Mouse (Mus musculus): Measurements from ENCODE around the gene Ngf. TPM values are rescaled to one million over a fixed set of nuclear protein-coding genes. Genes with fewer than 3 reads are reported as not detected.

The Ngf gene
- polyA plus RNA-seq, 1 experiment from 2014 or later = 0.33 TPM

DNA sequence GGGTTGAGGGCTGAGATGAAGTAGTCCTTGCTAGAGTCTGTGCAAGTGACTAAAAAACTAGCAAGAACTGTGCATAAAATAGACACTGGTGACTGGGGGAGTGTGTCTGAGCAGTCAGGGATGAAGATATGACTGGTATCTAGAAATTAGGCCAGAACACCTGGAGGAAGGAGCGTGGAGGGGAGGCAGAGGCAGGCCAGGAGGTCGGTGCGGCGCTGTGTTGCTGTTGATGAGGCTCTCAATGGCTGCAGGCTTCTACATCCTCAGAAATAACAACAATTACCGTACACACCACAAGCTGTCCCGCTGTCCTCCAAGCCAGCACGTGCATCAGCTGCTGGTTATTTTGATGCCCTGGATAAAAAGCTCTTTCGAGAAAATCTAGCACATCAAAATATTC, 2.6 kb upstream of the Ngf start:
- DNase-seq (ENCODE audit: low spot score, missing footprints) (no peak), ATAC-seq (ENCODE audit: low FRiP score) (no peak)
- 81% methylated on average over 8 of the region's 8 CpGs for WGBS
- Histone ChIP-seq H3K27me3 (ENCODE audit: control insufficient read depth, insufficient read depth, low read length) (peaks cover 30% of the 10 kb centered on the region), H3K27ac (ENCODE audit: low read depth, low read length) (no peak overlapping the region), H3K36me3 (ENCODE audit: control insufficient read depth, insufficient read depth, low read length) (no peaks in the 10 kb centered on the region), H3K9me3 (ENCODE audit: control insufficient read depth, low read length) (no peaks in the 10 kb centered on the region), H3K4me1 (ENCODE audit: control insufficient read depth, insufficient read depth, low read length) (no peaks in the 10 kb centered on the region), H3K4me2 (no peak overlapping the region), H3K9ac (ENCODE audit: low read length) (no peak overlapping the region), H3K4me3 (ENCODE audit: low read depth, low read length) (no peak overlapping the region)

DNA sequence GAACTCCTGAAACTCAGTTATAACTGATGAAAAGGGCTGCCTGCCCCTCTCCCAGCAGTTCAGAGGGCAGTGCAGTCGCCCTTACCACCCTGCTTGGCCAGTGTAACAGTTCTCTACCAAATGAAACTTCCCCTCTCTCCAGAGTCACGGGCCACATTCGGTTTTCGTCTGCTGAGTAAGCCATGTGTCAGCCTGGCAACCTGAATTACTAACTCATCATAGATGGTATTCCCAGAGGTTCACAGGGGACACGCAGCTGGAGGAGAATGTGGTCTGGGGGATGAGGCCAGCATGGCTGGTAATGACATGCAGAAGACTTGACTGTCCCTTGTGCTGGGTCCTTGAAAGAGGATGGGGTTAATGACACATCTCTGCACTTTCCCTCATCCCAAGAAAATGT, 1.5 kb downstream of the Ngf start:
- H3K27ac ChIP-seq (ENCODE audit: low read depth, low read length) = no peak overlapping the region
- DNase-seq (ENCODE audit: low spot score, missing footprints) (no peak), ATAC-seq (ENCODE audit: low FRiP score) (no peak)
- no peaks in the 10 kb centered on the region for H3K4me1 ChIP-seq (ENCODE audit: control insufficient read depth, insufficient read depth, low read length)
- H3K36me3 ChIP-seq (ENCODE audit: control insufficient read depth, insufficient read depth, low read length) = no peaks in the 10 kb centered on the region
- no peak overlapping the region for H3K4me3 ChIP-seq (ENCODE audit: low read depth, low read length)
- no peak overlapping the region for H3K9ac ChIP-seq (ENCODE audit: low read length)
- 79% methylated on average over 5 of the region's 5 CpGs for WGBS
- H3K9me3 ChIP-seq (ENCODE audit: control insufficient read depth, low read length) = no peaks in the 10 kb centered on the region
- peaks cover 30% of the 10 kb centered on the region for H3K27me3 ChIP-seq (ENCODE audit: control insufficient read depth, insufficient read depth, low read length)
- no peak overlapping the region for H3K4me2 ChIP-seq

DNA sequence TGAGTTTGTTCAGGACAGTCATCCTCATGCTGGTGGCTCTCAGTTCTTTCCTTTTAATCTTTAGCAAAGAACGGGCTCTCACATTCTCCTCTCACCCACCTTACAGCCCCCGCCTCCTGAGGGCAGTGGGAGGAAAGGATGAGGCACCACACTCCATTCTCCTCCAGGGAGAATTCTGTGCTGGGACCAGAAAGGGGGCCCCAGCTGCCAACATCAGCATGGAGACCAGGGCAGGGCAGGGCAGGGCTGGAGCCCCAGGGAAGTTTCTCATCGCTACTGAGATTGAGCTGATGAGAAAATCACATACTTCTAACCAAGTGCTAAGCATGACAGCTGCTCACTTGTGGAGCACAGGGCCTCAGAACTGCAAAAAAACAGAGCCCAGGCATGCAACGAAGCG, 2.1 kb downstream of the Ngf start:
- Histone ChIP-seq H3K9me3 (ENCODE audit: control insufficient read depth, low read length) (no peaks in the 10 kb centered on the region), H3K4me3 (ENCODE audit: low read depth, low read length) (no peak overlapping the region), H3K9ac (ENCODE audit: low read length) (no peak overlapping the region), H3K36me3 (ENCODE audit: control insufficient read depth, insufficient read depth, low read length) (no peaks in the 10 kb centered on the region), H3K4me1 (ENCODE audit: control insufficient read depth, insufficient read depth, low read length) (no peaks in the 10 kb centered on the region), H3K27ac (ENCODE audit: low read depth, low read length) (no peak overlapping the region), H3K27me3 (ENCODE audit: control insufficient read depth, insufficient read depth, low read length) (peaks cover 30% of the 10 kb centered on the region), H3K4me2 (no peak overlapping the region)
- no peak for DNase-seq (ENCODE audit: low spot score, missing footprints)
- 75% methylated on average over 5 of the region's 5 CpGs for WGBS
- no peak for ATAC-seq (ENCODE audit: low FRiP score)

DNA sequence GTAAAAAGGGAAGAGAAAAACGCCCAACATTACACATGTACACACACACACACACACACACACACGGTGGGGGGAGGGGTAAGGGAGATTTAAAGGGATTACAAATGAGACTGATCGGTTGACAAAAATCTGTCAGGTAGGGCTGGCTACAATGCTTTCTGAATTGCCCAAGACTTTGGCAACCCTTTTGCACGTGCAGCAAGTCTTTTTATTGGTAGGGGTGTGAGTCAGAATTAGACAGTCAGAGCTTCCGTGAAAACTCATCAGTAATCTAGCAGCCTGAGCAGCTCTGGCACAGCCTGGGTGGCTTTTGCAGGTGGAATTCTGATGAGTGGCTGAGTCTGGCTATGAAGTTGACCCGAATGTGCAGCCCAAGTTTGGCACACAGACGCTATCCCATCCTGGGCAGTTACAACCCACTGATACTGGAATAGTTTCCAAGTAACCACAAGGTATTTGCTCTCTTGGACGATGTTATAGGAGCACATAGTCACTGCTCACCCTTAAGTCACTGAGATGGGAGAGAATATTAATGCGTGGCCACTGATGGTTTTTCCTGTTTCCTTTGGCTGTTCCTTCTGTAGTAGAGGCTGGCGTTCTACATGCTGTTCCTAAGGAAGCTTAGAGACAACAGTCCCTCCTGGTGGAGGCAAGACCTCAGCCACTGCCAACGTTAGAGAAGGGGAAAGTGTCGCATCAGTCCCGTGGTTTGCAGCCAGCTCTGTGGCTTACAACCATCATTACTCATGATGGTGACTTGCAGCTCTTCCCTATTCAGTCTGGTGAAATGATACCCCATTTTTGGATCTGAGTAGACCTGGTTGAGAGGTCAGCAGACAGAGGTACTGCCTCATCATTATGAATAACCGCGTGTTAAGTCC, 4.8 kb downstream of the Ngf start:
- no peak overlapping the region for H3K4me3 ChIP-seq (ENCODE audit: low read depth, low read length)
- H3K4me2 ChIP-seq = no peak overlapping the region
- ATAC-seq (ENCODE audit: low FRiP score) (no peak), DNase-seq (ENCODE audit: low spot score, missing footprints) (no peak)
- no peaks in the 10 kb centered on the region for H3K36me3 ChIP-seq (ENCODE audit: control insufficient read depth, insufficient read depth, low read length)
- H3K27ac ChIP-seq (ENCODE audit: low read depth, low read length) = no peak overlapping the region
- H3K4me1 ChIP-seq (ENCODE audit: control insufficient read depth, insufficient read depth, low read length) = no peaks in the 10 kb centered on the region
- no peak overlapping the region for H3K9ac ChIP-seq (ENCODE audit: low read length)
- no peaks in the 10 kb centered on the region for H3K9me3 ChIP-seq (ENCODE audit: control insufficient read depth, low read length)
- WGBS = 82% methylated on average over 15 of the region's 15 CpGs
- peaks cover 18% of the 10 kb centered on the region for H3K27me3 ChIP-seq (ENCODE audit: control insufficient read depth, insufficient read depth, low read length)

DNA sequence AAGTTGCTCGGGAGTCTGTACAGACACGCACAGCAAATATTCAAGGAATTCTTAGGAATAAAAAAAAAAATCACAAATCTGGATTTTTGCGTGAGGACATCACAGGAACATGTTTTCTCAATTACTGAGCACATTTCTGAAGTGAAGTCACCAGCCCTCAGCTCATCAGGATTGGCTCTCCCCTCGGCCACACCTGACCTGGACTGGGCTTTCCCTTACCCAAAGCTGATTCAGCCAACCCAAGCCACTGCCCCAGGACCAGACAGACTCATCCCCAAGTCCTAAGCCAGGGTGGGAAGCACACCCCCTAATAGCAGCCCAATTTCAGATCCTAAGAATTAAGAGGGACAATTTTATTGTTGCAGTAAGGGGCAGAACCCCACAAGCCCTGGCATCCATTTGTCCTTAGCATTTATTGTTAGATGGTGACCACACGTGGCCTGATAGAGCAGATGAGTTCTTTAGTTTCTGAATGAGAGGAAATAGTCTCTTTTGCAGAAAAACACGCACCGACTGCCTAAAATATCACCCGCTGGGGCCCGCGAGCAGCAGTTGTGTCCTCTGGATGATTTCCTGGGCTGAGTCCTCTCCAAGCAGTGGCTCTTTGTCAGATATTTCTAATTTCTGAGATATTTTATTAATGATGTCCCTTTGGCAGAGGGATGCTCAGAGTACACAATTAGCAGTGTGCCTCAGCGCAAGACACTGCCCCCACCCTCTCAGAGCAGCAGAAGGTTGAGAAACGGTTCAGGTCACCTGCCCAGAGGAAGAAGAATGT, 8.4 kb downstream of the Ngf start:
- ATAC-seq (ENCODE audit: low FRiP score) (no peak), DNase-seq (ENCODE audit: low spot score, missing footprints) (no peak)
- WGBS = 86% methylated on average over 12 of the region's 12 CpGs
- Histone ChIP-seq H3K36me3 (ENCODE audit: control insufficient read depth, insufficient read depth, low read length) (no peaks in the 10 kb centered on the region), H3K9ac (ENCODE audit: low read length) (no peak overlapping the region), H3K9me3 (ENCODE audit: control insufficient read depth, low read length) (no peaks in the 10 kb centered on the region), H3K4me2 (no peak overlapping the region), H3K27me3 (ENCODE audit: control insufficient read depth, insufficient read depth, low read length) (no peaks in the 10 kb centered on the region; the same call in 1 of the 2 replicates), H3K4me3 (ENCODE audit: low read depth, low read length) (no peak overlapping the region), H3K27ac (ENCODE audit: low read depth, low read length) (no peak overlapping the region), H3K4me1 (ENCODE audit: control insufficient read depth, insufficient read depth, low read length) (no peaks in the 10 kb centered on the region)

DNA sequence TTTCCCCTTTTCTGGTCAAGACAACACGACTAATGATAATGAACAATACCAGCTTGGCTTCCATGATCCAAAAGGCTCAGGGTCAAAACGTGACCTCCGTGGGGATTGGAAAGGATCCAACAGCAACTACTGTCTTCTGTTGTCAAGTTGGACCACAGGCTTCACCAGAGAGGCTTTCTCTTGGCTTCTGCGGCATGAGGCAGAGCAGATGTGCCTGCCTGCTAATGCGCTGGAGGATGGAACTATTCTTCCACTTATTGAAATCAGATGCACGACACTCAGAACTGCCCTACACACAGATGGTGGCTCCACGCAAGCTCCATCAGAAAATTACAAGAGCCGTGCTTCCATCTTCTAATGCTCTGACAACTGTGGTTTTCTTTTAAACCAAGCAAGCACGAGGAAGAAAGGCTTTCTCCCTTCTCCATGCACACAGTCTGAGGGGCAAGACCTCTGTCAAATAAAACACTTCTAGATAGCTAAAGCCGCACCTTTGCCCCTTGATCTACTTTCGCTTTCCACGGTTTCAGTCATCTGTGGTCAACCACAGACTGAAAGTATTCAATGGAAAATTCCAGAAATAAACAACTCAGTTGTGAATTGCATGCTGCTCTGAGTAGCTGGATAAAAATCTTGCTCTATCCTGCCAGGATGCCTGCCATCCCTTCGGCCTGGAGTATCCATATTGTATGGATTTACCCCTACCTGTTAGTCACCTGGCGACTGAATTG, 20.8 kb downstream of the Ngf start:
- Histone ChIP-seq H3K27me3 (ENCODE audit: control insufficient read depth, insufficient read depth, low read length) (no peaks in the 10 kb centered on the region), H3K36me3 (ENCODE audit: control insufficient read depth, insufficient read depth, low read length) (no peaks in the 10 kb centered on the region), H3K9me3 (ENCODE audit: control insufficient read depth, low read length) (no peaks in the 10 kb centered on the region), H3K27ac (ENCODE audit: low read depth, low read length) (no peak overlapping the region), H3K4me1 (ENCODE audit: control insufficient read depth, insufficient read depth, low read length) (no peaks in the 10 kb centered on the region), H3K9ac (ENCODE audit: low read length) (no peak overlapping the region), H3K4me2 (no peak overlapping the region), H3K4me3 (ENCODE audit: low read depth, low read length) (no peak overlapping the region)
- no peak for ATAC-seq (ENCODE audit: low FRiP score)
- no peak for DNase-seq (ENCODE audit: low spot score, missing footprints)
- 85% methylated on average over 14 of the region's 14 CpGs for WGBS

DNA sequence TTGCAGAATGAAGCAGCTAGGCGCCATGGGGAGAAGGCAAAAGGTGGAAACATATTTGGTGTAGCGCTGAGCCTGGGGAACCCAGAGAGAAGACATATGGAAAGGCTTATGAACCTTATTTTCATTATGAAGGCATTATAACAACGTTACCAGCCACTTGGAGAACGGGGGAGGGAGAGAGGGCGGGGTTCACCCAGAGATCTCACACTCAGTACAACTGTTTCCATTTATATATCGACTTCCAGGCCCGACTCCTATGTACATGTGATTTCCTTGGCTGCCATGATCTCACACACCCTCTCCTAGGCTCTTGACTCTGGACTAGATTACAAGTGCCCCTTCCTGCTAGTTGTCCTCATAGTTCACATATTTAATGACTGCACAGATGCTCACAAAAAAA, 28.4 kb downstream of the Ngf start:
- no peak for DNase-seq (ENCODE audit: low spot score, missing footprints)
- H3K27me3 ChIP-seq (ENCODE audit: control insufficient read depth, insufficient read depth, low read length) = no peaks in the 10 kb centered on the region
- H3K9ac ChIP-seq (ENCODE audit: low read length) = no peak overlapping the region
- no peaks in the 10 kb centered on the region for H3K9me3 ChIP-seq (ENCODE audit: control insufficient read depth, low read length)
- no peak overlapping the region for H3K4me3 ChIP-seq (ENCODE audit: low read depth, low read length)
- no peaks in the 10 kb centered on the region for H3K36me3 ChIP-seq (ENCODE audit: control insufficient read depth, insufficient read depth, low read length)
- WGBS = 80% methylated on average over 7 of the region's 7 CpGs
- no peaks in the 10 kb centered on the region for H3K4me1 ChIP-seq (ENCODE audit: control insufficient read depth, insufficient read depth, low read length)
- no peak overlapping the region for H3K4me2 ChIP-seq
- ATAC-seq (ENCODE audit: low FRiP score) = no peak
- no peak overlapping the region for H3K27ac ChIP-seq (ENCODE audit: low read depth, low read length)

DNA sequence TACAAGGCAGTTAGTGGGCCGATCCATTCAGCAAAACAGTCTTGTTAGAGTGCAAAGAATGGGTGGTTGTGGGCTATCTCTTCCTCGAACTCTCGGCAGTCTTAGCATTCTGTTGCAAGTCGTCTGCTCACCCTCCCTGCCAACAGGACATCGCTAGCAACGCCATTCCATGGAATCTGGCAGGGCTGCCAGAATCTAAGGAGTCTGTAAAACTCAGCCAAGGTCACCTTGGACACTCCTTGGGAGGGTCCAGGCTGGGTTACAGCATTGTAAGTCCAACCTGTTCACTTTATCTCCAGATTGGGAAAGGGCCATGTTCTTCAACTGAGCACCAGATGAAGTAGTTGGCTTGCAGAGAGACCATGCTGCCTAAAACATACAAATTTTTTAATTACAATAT, 29.2 kb downstream of the Ngf start:
- 85% methylated on average over 6 of the region's 6 CpGs for whole genome bisulfite sequencing
- H3K27ac ChIP-seq (ENCODE audit: low read depth, low read length) = no peak overlapping the region
- no peak overlapping the region for H3K9ac ChIP-seq (ENCODE audit: low read length)
- H3K36me3 ChIP-seq (ENCODE audit: control insufficient read depth, insufficient read depth, low read length) = no peaks in the 10 kb centered on the region
- H3K4me3 ChIP-seq (ENCODE audit: low read depth, low read length) = no peak overlapping the region
- H3K9me3 ChIP-seq (ENCODE audit: control insufficient read depth, low read length) = no peaks in the 10 kb centered on the region
- DNase-seq (ENCODE audit: low spot score, missing footprints) (no peak), ATAC-seq (ENCODE audit: low FRiP score) (no peak)
- no peaks in the 10 kb centered on the region for H3K4me1 ChIP-seq (ENCODE audit: control insufficient read depth, insufficient read depth, low read length)
- no peaks in the 10 kb centered on the region for H3K27me3 ChIP-seq (ENCODE audit: control insufficient read depth, insufficient read depth, low read length)
- H3K4me2 ChIP-seq = no peak overlapping the region

DNA sequence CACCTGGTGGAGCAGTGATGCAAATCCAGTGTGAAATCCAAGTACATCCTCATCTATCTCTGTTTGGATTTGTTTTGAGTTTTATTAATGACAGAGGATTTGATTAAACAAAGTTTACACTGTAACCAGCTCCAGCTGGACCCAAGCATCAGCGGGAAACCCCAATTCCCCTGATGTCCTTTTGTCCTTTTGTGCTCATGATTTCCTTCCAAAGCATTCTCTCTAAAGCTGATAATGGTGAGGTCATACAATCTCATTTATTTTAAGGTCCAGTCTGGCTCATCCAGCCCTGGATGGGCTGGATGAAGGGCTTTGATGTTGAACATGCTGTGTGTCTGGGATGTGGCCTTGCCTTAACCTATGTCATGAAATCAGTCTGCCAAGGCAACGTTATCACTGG, 30.3 kb downstream of the Ngf start:
- Histone ChIP-seq H3K27me3 (ENCODE audit: control insufficient read depth, insufficient read depth, low read length) (no peaks in the 10 kb centered on the region), H3K9ac (ENCODE audit: low read length) (no peak overlapping the region), H3K4me3 (ENCODE audit: low read depth, low read length) (no peak overlapping the region), H3K9me3 (ENCODE audit: control insufficient read depth, low read length) (no peaks in the 10 kb centered on the region), H3K27ac (ENCODE audit: low read depth, low read length) (no peak overlapping the region), H3K4me1 (ENCODE audit: control insufficient read depth, insufficient read depth, low read length) (no peaks in the 10 kb centered on the region), H3K4me2 (no peak overlapping the region), H3K36me3 (ENCODE audit: control insufficient read depth, insufficient read depth, low read length) (no peaks in the 10 kb centered on the region)
- WGBS = 90% methylated on average over 2 of the region's 2 CpGs
- DNase-seq (ENCODE audit: low spot score, missing footprints) (no peak), ATAC-seq (ENCODE audit: low FRiP score) (no peak)

Measured in midbrain, embryonic 11.5 days (tissue).